In genomic region chr7:44983944-44984832, GRCm38 (mm10) we compare ENCODE assay signal across 10 mouse cellular contexts. TPM values are rescaled to one million over a fixed set of nuclear protein-coding genes. Genes with fewer than 3 reads are reported as not detected.
A peak's percentile ranks its signal among the peaks of the same experiment; 100 is the strongest.
DNase-seq lines count a peak whose midpoint lies in the region; ATAC-seq and TF ChIP-seq lines count a peak whose summit lies in the region.
"Had no signal": no experiment of that assay in that cellular context is flagged by ENCODE, and none has a peak within 500 bp of the region (broad histone marks: within the 10 kb centered on the region; RNA-seq: fewer than 3 reads in every experiment).

No protein-coding gene starts in this region.

- intact Hi-C loops in heart, postnatal 36 days (cut with DNase I) = loop anchor here (5.0 kb wide), 4 partner anchors 68 to 153 kb away; partner anchors contain the start of genes Flt3l, Gm45713, Prr12 and Rps11

- DNase-seq in heart, postnatal 36 days = no peak
- no peak for DNase-seq in embryonic facial prominence, embryonic 14.5 days (ENCODE audit: low spot score)
- DNase-seq in intestine, embryonic 14.5 days (ENCODE audit: low spot score) = no peak
- DNase-seq in midbrain, postnatal 0 days (ENCODE audit: low spot score) = no peak
- no peak for DNase-seq in right cerebral cortex, postnatal 10 days (ENCODE audit: low spot score in 2 of 2)
- DNase-seq in cerebellum, adult 9-11 months = no peak
- DNase-seq: cerebellum, adult 8-10 months; kidney, postnatal 14 days had no signal

- peaks cover 29% of the 10 kb centered on the region for H3K36me3 ChIP-seq in heart, embryonic 16.5 days (ENCODE audit: control insufficient read depth, insufficient read depth)
- peaks cover 52% of the 10 kb centered on the region for H3K36me3 ChIP-seq in embryonic facial prominence, embryonic 14.5 days (ENCODE audit: control insufficient read depth, insufficient read depth, low read length)
- H3K36me3 ChIP-seq in intestine, embryonic 14.5 days (ENCODE audit: control insufficient read depth, insufficient read depth, low read length) = peaks cover 38% of the 10 kb centered on the region
- peaks cover 38% of the 10 kb centered on the region for H3K36me3 ChIP-seq in midbrain, postnatal 0 days (ENCODE audit: insufficient read depth, low read length)

- WGBS in heart, embryonic 16.5 days = 68% methylated on average over 7 of the region's 7 CpGs
- WGBS in embryonic facial prominence, embryonic 14.5 days = 74% methylated on average over 7 of the region's 7 CpGs
- 78% methylated on average over 7 of the region's 7 CpGs for WGBS in intestine, embryonic 14.5 days
- WGBS in midbrain, postnatal 0 days = 49% methylated on average over 7 of the region's 7 CpGs

- no peaks in the 10 kb centered on the region for H3K27me3 ChIP-seq in heart, embryonic 16.5 days (ENCODE audit: control insufficient read depth, insufficient read depth, low read length)
- no peaks in the 10 kb centered on the region for H3K27me3 ChIP-seq in embryonic facial prominence, embryonic 14.5 days (replicated peaks; ENCODE audit: control insufficient read depth, insufficient read depth, low read length)
- H3K27me3 ChIP-seq in intestine, embryonic 14.5 days (replicated peaks; ENCODE audit: control insufficient read depth, insufficient read depth, low read length) = no peaks in the 10 kb centered on the region
- no peaks in the 10 kb centered on the region for H3K27me3 ChIP-seq in midbrain, postnatal 0 days (ENCODE audit: insufficient read depth, low read length)

- peaks cover 27% of the 10 kb centered on the region for H3K4me1 ChIP-seq in heart, embryonic 16.5 days (ENCODE audit: control insufficient read depth, insufficient read depth, low read length)
- peaks cover 19% of the 10 kb centered on the region for H3K4me1 ChIP-seq in embryonic facial prominence, embryonic 14.5 days (ENCODE audit: control insufficient read depth, insufficient read depth, low read length)
- peaks cover 22% of the 10 kb centered on the region for H3K4me1 ChIP-seq in intestine, embryonic 14.5 days (replicated peaks; ENCODE audit: control insufficient read depth, insufficient read depth, low read length)
- H3K4me1 ChIP-seq in midbrain, postnatal 0 days (ENCODE audit: insufficient read depth, low read length) = peaks cover 16% of the 10 kb centered on the region

- peak overlapping the region; percentile 82; the same call in 1 of the 2 replicates for H3K4me2 ChIP-seq in heart, embryonic 16.5 days (ENCODE audit: low read depth, low read length)
- peak overlapping the region; percentile 54 for H3K4me2 ChIP-seq in embryonic facial prominence, embryonic 14.5 days (ENCODE audit: low read depth, low read length)
- H3K4me2 ChIP-seq in intestine, embryonic 14.5 days (ENCODE audit: low read length) = peak overlapping the region; percentile 68
- H3K4me2 ChIP-seq in midbrain, postnatal 0 days (ENCODE audit: low read depth, low read length, poor library complexity, severe bottlenecking) = peak overlapping the region; percentile 67

- no peak for ATAC-seq in heart, embryonic 16.5 days (replicated peaks; ENCODE audit: extremely low read depth, insufficient read depth, low FRiP score)
- no peak for ATAC-seq in embryonic facial prominence, embryonic 14.5 days (ENCODE audit: low read depth)
- no peak for ATAC-seq in intestine, embryonic 14.5 days (replicated peaks; ENCODE audit: low FRiP score, low TSS enrichment, low read depth)
- no peak for ATAC-seq in midbrain, postnatal 0 days (ENCODE audit: low FRiP score)
- ATAC-seq in megakaryocyte progenitor cell, adult 5-6 weeks (replicated peaks; ENCODE audit: poor library complexity) = no peak

- peak overlapping the region; percentile 97 for H3K27ac ChIP-seq in heart, embryonic 16.5 days (ENCODE audit: low read length)
- H3K27ac ChIP-seq in embryonic facial prominence, embryonic 14.5 days (replicated peaks; ENCODE audit: low read depth, low read length) = no peak overlapping the region; the same call in 1 of the 2 replicates
- no peak overlapping the region for H3K27ac ChIP-seq in intestine, embryonic 14.5 days (ENCODE audit: low read depth)
- H3K27ac ChIP-seq in midbrain, postnatal 0 days (ENCODE audit: low read depth, low read length) = no peak overlapping the region

- H3K9ac ChIP-seq in heart, embryonic 16.5 days (ENCODE audit: low read length) = peak overlapping the region; percentile 41; the same call in 1 of the 2 replicates
- 0 out of 2 replicates have a peak overlapping the region, but pooled peaks have one; percentile 25 for H3K9ac ChIP-seq in embryonic facial prominence, embryonic 14.5 days (ENCODE audit: low read depth, low read length)
- H3K9ac ChIP-seq in intestine, embryonic 14.5 days (ENCODE audit: low read length) = no peak overlapping the region
- 0 out of 2 replicates have a peak overlapping the region, but pooled peaks have one; percentile 24 for H3K9ac ChIP-seq in midbrain, postnatal 0 days (replicated peaks; ENCODE audit: low read length, poor library complexity, severe bottlenecking)

- TF ChIP-seq CTCF in midbrain, postnatal 0 days (IDR thresholded peaks at IDR 0.05) = peak; percentile 1; the same call in 1 of the 2 replicates

- H3K9me3 ChIP-seq in heart, embryonic 16.5 days (replicated peaks; ENCODE audit: control insufficient read depth, low read length) = no peaks in the 10 kb centered on the region
- H3K9me3 ChIP-seq in embryonic facial prominence, embryonic 14.5 days (ENCODE audit: control insufficient read depth, low read length) = no peaks in the 10 kb centered on the region
- H3K9me3 ChIP-seq in intestine, embryonic 14.5 days (ENCODE audit: control insufficient read depth, low read length) = no peaks in the 10 kb centered on the region
- no peaks in the 10 kb centered on the region for H3K9me3 ChIP-seq in midbrain, postnatal 0 days (ENCODE audit: low read length)

- peak overlapping the region; percentile 99; the same call in 1 of the 2 replicates for H3K4me3 ChIP-seq in heart, embryonic 16.5 days (ENCODE audit: low read length)
- H3K4me3 ChIP-seq in embryonic facial prominence, embryonic 14.5 days (ENCODE audit: low read depth, low read length) = peak overlapping the region; percentile 94
- peak overlapping the region; percentile 99 for H3K4me3 ChIP-seq in intestine, embryonic 14.5 days (ENCODE audit: low read depth, low read length)
- H3K4me3 ChIP-seq in midbrain, postnatal 0 days (ENCODE audit: low read depth, low read length) = no peak overlapping the region

RNA-seq across cellular contexts. Expression of gene Prmt1, which starts 2.2 kb away (rescaled TPM):
- polyA plus RNA-seq in heart, embryonic 16.5 days (2015; fragmentation: Nextera tagmentation; extraction: Ambion mirVana) = 355 and 387 TPM in 2 replicates
- total RNA-seq in heart, postnatal 36 days (2021) = 100 to 1,000 TPM; 104 to 107 TPM
- 173 and 178 TPM in 2 replicates for polyA plus RNA-seq in embryonic facial prominence, embryonic 14.5 days (2014; fragmentation: Nextera tagmentation; extraction: Ambion mirVana)
- 208 and 211 TPM in 2 replicates for polyA plus RNA-seq in intestine, embryonic 14.5 days (2014; fragmentation: Nextera tagmentation; extraction: Ambion mirVana)
- total RNA-seq in midbrain, postnatal 0 days (2014; rRNA removed) = 218 and 285 TPM in 2 replicates
- 580 and 583 TPM in 2 replicates for polyA plus RNA-seq in midbrain, postnatal 0 days (2015; fragmentation: Nextera tagmentation; extraction: Ambion mirVana)
- total RNA-seq in megakaryocyte progenitor cell, adult 5-6 weeks (2015) = 147 and 153 TPM in 2 replicates
- total RNA-seq in megakaryocyte progenitor cell, adult 5-6 weeks (2017) = 113 and 135 TPM in 2 replicates

RNA-seq across cellular contexts. Expression of gene Cpt1c, which starts 9.5 kb away (rescaled TPM):
- polyA plus RNA-seq in heart, embryonic 16.5 days (2015; fragmentation: Nextera tagmentation; extraction: Ambion mirVana) = 7.6 and 8.9 TPM in 2 replicates
- total RNA-seq in heart, postnatal 36 days (2021) = 1 to 10 TPM; 1.4 to 2.1 TPM
- 22.4 and 31.1 TPM in 2 replicates for polyA plus RNA-seq in embryonic facial prominence, embryonic 14.5 days (2014; fragmentation: Nextera tagmentation; extraction: Ambion mirVana)
- 21.9 and 24.7 TPM in 2 replicates for polyA plus RNA-seq in intestine, embryonic 14.5 days (2014; fragmentation: Nextera tagmentation; extraction: Ambion mirVana)
- 88.1 and 90.1 TPM in 2 replicates for total RNA-seq in midbrain, postnatal 0 days (2014; rRNA removed)
- 54.0 and 56.9 TPM in 2 replicates for polyA plus RNA-seq in midbrain, postnatal 0 days (2015; fragmentation: Nextera tagmentation; extraction: Ambion mirVana)
- 0.42 and 0.54 TPM in 2 replicates for total RNA-seq in megakaryocyte progenitor cell, adult 5-6 weeks (2015)
- total RNA-seq in megakaryocyte progenitor cell, adult 5-6 weeks (2017) = 0.25 and 1.6 TPM in 2 replicates

RNA-seq across cellular contexts. Expression of gene Irf3, which starts 13.3 kb away (rescaled TPM):
- polyA plus RNA-seq in heart, embryonic 16.5 days (2015; fragmentation: Nextera tagmentation; extraction: Ambion mirVana) = 71.4 and 73.6 TPM in 2 replicates
- total RNA-seq in heart, postnatal 36 days (2021) = 10 to 100 TPM; 27.3 to 31.7 TPM
- 77.7 and 84.6 TPM in 2 replicates for polyA plus RNA-seq in embryonic facial prominence, embryonic 14.5 days (2014; fragmentation: Nextera tagmentation; extraction: Ambion mirVana)
- polyA plus RNA-seq in intestine, embryonic 14.5 days (2014; fragmentation: Nextera tagmentation; extraction: Ambion mirVana) = 84.3 and 91.7 TPM in 2 replicates
- 37.2 and 40.6 TPM in 2 replicates for total RNA-seq in midbrain, postnatal 0 days (2014; rRNA removed)
- 25.6 and 25.9 TPM in 2 replicates for polyA plus RNA-seq in midbrain, postnatal 0 days (2015; fragmentation: Nextera tagmentation; extraction: Ambion mirVana)
- total RNA-seq in megakaryocyte progenitor cell, adult 5-6 weeks (2015) = 71.9 and 79.5 TPM in 2 replicates
- 70.4 and 89.4 TPM in 2 replicates for total RNA-seq in megakaryocyte progenitor cell, adult 5-6 weeks (2017)

RNA-seq across cellular contexts. Expression of gene Bcl2l12, which starts 14.3 kb away (rescaled TPM):
- polyA plus RNA-seq in heart, embryonic 16.5 days (2015; fragmentation: Nextera tagmentation; extraction: Ambion mirVana) = 32.2 and 33.3 TPM in 2 replicates
- 10 to 100 TPM; 10.2 to 11.2 TPM for total RNA-seq in heart, postnatal 36 days (2021)
- 43.2 and 48.6 TPM in 2 replicates for polyA plus RNA-seq in embryonic facial prominence, embryonic 14.5 days (2014; fragmentation: Nextera tagmentation; extraction: Ambion mirVana)
- 54.3 and 55.2 TPM in 2 replicates for polyA plus RNA-seq in intestine, embryonic 14.5 days (2014; fragmentation: Nextera tagmentation; extraction: Ambion mirVana)
- total RNA-seq in midbrain, postnatal 0 days (2014; rRNA removed) = 7.8 and 11.4 TPM in 2 replicates
- polyA plus RNA-seq in midbrain, postnatal 0 days (2015; fragmentation: Nextera tagmentation; extraction: Ambion mirVana) = 5.9 and 8.4 TPM in 2 replicates
- 22.6 and 25.9 TPM in 2 replicates for total RNA-seq in megakaryocyte progenitor cell, adult 5-6 weeks (2015)
- total RNA-seq in megakaryocyte progenitor cell, adult 5-6 weeks (2017) = 26.2 and 28.0 TPM in 2 replicates

RNA-seq across cellular contexts. Expression of gene Scaf1, which starts 32.0 kb away (rescaled TPM):
- 22.7 and 26.4 TPM in 2 replicates for polyA plus RNA-seq in heart, embryonic 16.5 days (2015; fragmentation: Nextera tagmentation; extraction: Ambion mirVana)
- total RNA-seq in heart, postnatal 36 days (2021) = 10 to 100 TPM; 48.0 to 48.1 TPM
- 43.7 and 47.5 TPM in 2 replicates for polyA plus RNA-seq in embryonic facial prominence, embryonic 14.5 days (2014; fragmentation: Nextera tagmentation; extraction: Ambion mirVana)
- 45.3 and 49.4 TPM in 2 replicates for polyA plus RNA-seq in intestine, embryonic 14.5 days (2014; fragmentation: Nextera tagmentation; extraction: Ambion mirVana)
- 86.5 and 90.9 TPM in 2 replicates for total RNA-seq in midbrain, postnatal 0 days (2014; rRNA removed)
- 49.0 and 53.3 TPM in 2 replicates for polyA plus RNA-seq in midbrain, postnatal 0 days (2015; fragmentation: Nextera tagmentation; extraction: Ambion mirVana)
- 19.5 and 21.9 TPM in 2 replicates for total RNA-seq in megakaryocyte progenitor cell, adult 5-6 weeks (2015)
- total RNA-seq in megakaryocyte progenitor cell, adult 5-6 weeks (2017) = 8.7 and 11.2 TPM in 2 replicates
